Mouse (Mus musculus) E14TG2a.4 (cell line): ENCODE data around the gene Gpr146.
"Not testable (repeated sequence)": the region's sequence is repeated elsewhere in the genome, so short reads cannot be mapped to it uniquely, and the experiment has no call there.

Experiments used
- CTCF ChIP-seq: conservative IDR thresholded peaks from 2 replicates; pipeline ENCODE4 v1.5.1; 2014; ENCODE audit warnings: low read length
- NANOG ChIP-seq: IDR thresholded peaks from 2 replicates; pipeline ENCODE4 v1.6.1; 2014; ENCODE audit warnings: borderline replicate concordance, low read length, mixed read lengths

GRCm38 (mm10) chr5:139390324-139391119, 13.0 kb downstream of the Gpr146 start:
- TF ChIP-seq CTCF, NANOG: not testable (repeated sequence)
